Mouse (Mus musculus): ENCODE data around the gene Elovl6. TPM values are rescaled to one million over a fixed set of nuclear protein-coding genes. Genes with fewer than 3 reads are reported as not detected.

The Elovl6 gene
- polyA plus RNA-seq, 1 experiment = 40.6 TPM

DNA sequence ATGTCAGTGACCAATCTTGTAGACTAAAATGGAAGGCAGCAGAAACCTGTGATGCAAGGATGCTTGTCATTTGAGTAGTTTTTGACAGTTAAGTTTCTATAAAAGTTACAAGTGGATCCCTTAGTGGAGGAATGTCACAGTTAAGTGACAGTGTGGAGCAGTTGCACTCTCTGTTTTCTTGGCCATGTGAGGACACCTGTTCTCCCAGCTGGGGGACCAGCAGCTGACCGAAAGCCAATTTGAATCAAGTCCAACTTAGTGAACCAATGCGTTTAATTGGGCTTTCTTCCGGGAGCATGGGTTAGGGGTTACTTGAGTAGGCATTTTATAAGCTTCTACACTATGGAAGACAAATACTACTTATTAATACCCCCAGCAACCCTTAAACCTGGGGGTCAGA, 48.9 kb downstream of the Elovl6 start:
- Histone ChIP-seq H3K4me3 (replicated peaks; ENCODE audit: insufficient read depth, low read depth, low read length) (no peak overlapping the region), H3K4me1 (ENCODE audit: control insufficient read depth, insufficient read depth, low read length) (peaks cover 17% of the 10 kb centered on the region), H3K27ac (ENCODE audit: insufficient read depth, low read length) (no peak overlapping the region), H3K27me3 (ENCODE audit: control insufficient read depth, insufficient read depth, low read length) (no peaks in the 10 kb centered on the region)
- peak in 1 of 2 experiments; percentile 62 for DNase-seq
- TF ChIP-seq POLR2A (IDR thresholded peaks at IDR 0.05; ENCODE audit: borderline replicate concordance, insufficient read depth, low read length) (no peak), CTCF (IDR thresholded peaks at IDR 0.05; ENCODE audit: borderline replicate concordance, insufficient read depth, low read depth, low read length) (no peak)
- 14% methylated on average over 3 of the region's 3 CpGs for WGBS

GRCm38 (mm10) chr3:129582449-129582848, 50.3 kb downstream of the Elovl6 start:
- no peak for DNase-seq
- no peak overlapping the region for H3K27ac ChIP-seq (ENCODE audit: insufficient read depth, low read length)
- TF ChIP-seq CTCF (IDR thresholded peaks at IDR 0.05; ENCODE audit: borderline replicate concordance, insufficient read depth, low read depth, low read length) (no peak), POLR2A (IDR thresholded peaks at IDR 0.05; ENCODE audit: borderline replicate concordance, insufficient read depth, low read length) (no peak)
- WGBS = 87% methylated on average over 4 of the region's 4 CpGs
- no peak overlapping the region for H3K4me3 ChIP-seq (replicated peaks; ENCODE audit: insufficient read depth, low read depth, low read length)
- peaks cover 19% of the 10 kb centered on the region for H3K4me1 ChIP-seq (ENCODE audit: control insufficient read depth, insufficient read depth, low read length)
- H3K27me3 ChIP-seq (ENCODE audit: control insufficient read depth, insufficient read depth, low read length) = no peaks in the 10 kb centered on the region

GRCm38 (mm10) chr3:129583290-129583689, 51.1 kb downstream of the Elovl6 start:
- H3K27me3 ChIP-seq (ENCODE audit: control insufficient read depth, insufficient read depth, low read length) = no peaks in the 10 kb centered on the region
- TF ChIP-seq CTCF (IDR thresholded peaks at IDR 0.05; ENCODE audit: borderline replicate concordance, insufficient read depth, low read depth, low read length) (no peak), POLR2A (IDR thresholded peaks at IDR 0.05; ENCODE audit: borderline replicate concordance, insufficient read depth, low read length) (no peak)
- no peak overlapping the region for H3K27ac ChIP-seq (ENCODE audit: insufficient read depth, low read length)
- 84% methylated on average over 5 of the region's 5 CpGs for WGBS
- no peak for DNase-seq
- H3K4me3 ChIP-seq (replicated peaks; ENCODE audit: insufficient read depth, low read depth, low read length) = no peak overlapping the region
- H3K4me1 ChIP-seq (ENCODE audit: control insufficient read depth, insufficient read depth, low read length) = peaks cover 22% of the 10 kb centered on the region

GRCm38 (mm10) chr3:129587916-129588315, 55.8 kb downstream of the Elovl6 start:
- peaks cover 21% of the 10 kb centered on the region for H3K4me1 ChIP-seq (ENCODE audit: control insufficient read depth, insufficient read depth, low read length)
- no peak overlapping the region for H3K27ac ChIP-seq (ENCODE audit: insufficient read depth, low read length)
- H3K4me3 ChIP-seq (replicated peaks; ENCODE audit: insufficient read depth, low read depth, low read length) = no peak overlapping the region
- WGBS = 83% methylated on average over 8 of the region's 8 CpGs
- no peak for DNase-seq
- TF ChIP-seq POLR2A (IDR thresholded peaks at IDR 0.05; ENCODE audit: borderline replicate concordance, insufficient read depth, low read length) = no peak
- no peak for TF ChIP-seq CTCF (IDR thresholded peaks at IDR 0.05; ENCODE audit: borderline replicate concordance, insufficient read depth, low read depth, low read length)
- H3K27me3 ChIP-seq (ENCODE audit: control insufficient read depth, insufficient read depth, low read length) = no peaks in the 10 kb centered on the region

DNA sequence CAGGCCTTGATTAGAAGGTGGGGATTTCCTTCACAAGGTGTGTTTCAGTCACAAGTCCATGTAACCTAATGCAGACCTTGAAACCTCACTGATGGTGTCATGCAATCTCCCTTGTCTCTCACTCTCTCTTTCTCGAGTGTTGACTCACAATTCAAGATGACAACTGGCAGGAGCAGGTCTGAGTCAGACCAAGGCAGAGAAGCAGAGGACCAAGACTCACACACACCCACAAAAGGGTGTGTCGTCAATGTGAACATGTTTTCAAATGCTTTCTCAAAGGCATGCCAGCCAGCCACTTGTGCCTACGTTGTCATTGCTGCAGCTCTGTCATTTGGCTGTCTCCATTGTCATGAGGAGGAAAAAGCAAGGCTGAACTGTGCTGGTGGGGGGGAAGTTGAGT, 56.6 kb downstream of the Elovl6 start:
- Histone ChIP-seq H3K27me3 (ENCODE audit: control insufficient read depth, insufficient read depth, low read length) (no peaks in the 10 kb centered on the region), H3K27ac (ENCODE audit: insufficient read depth, low read length) (no peak overlapping the region), H3K4me1 (ENCODE audit: control insufficient read depth, insufficient read depth, low read length) (peaks cover 21% of the 10 kb centered on the region), H3K4me3 (replicated peaks; ENCODE audit: insufficient read depth, low read depth, low read length) (no peak overlapping the region)
- WGBS = 73% methylated on average over 3 of the region's 3 CpGs
- DNase-seq = no peak
- TF ChIP-seq POLR2A (IDR thresholded peaks at IDR 0.05; ENCODE audit: borderline replicate concordance, insufficient read depth, low read length) (no peak), CTCF (IDR thresholded peaks at IDR 0.05; ENCODE audit: borderline replicate concordance, insufficient read depth, low read depth, low read length) (no peak)

GRCm38 (mm10) chr3:129589705-129590104, 57.5 kb downstream of the Elovl6 start:
- no peak for TF ChIP-seq CTCF (IDR thresholded peaks at IDR 0.05; ENCODE audit: borderline replicate concordance, insufficient read depth, low read depth, low read length)
- no peak for TF ChIP-seq POLR2A (IDR thresholded peaks at IDR 0.05; ENCODE audit: borderline replicate concordance, insufficient read depth, low read length)
- Histone ChIP-seq H3K4me1 (ENCODE audit: control insufficient read depth, insufficient read depth, low read length) (peaks cover 21% of the 10 kb centered on the region), H3K4me3 (replicated peaks; ENCODE audit: insufficient read depth, low read depth, low read length) (no peak overlapping the region), H3K27me3 (ENCODE audit: control insufficient read depth, insufficient read depth, low read length) (no peaks in the 10 kb centered on the region), H3K27ac (ENCODE audit: insufficient read depth, low read length) (no peak overlapping the region)
- peak; percentile 38 to 44 for DNase-seq
- WGBS = 50% methylated on average over 10 of the region's 10 CpGs

- WGBS = 59% methylated on average over 17 of the region's 17 CpGs
- TF ChIP-seq CTCF (IDR thresholded peaks at IDR 0.05; ENCODE audit: borderline replicate concordance, insufficient read depth, low read depth, low read length) (no peak), POLR2A (IDR thresholded peaks at IDR 0.05; ENCODE audit: borderline replicate concordance, insufficient read depth, low read length) (no peak)
- H3K27ac ChIP-seq (ENCODE audit: insufficient read depth, low read length) = no peak overlapping the region
These were observed 58.5 kb downstream of the Elovl6 start for GRCm38 (mm10) chr3:129590548-129591226.

DNA sequence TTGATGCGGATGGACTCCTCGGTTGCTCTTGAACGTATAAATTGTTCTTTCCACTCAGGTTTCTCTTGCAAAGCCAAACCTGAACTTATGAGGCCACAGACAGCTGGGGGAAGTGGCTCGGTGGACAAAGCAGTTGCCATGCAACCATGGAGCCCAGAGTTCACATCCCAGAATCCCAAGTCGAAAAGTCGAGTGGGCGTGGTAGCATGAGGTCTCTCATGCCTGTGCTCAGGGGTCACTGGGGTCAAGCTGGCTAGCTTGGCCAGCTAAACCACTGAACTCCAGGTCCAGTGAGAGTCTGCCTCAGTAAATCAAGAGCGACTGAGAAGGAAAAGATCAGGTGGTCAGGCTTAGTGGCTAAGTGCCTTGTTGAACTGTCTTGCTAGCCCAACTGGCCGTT, 59.1 kb downstream of the Elovl6 start:
- Histone ChIP-seq H3K27ac (ENCODE audit: insufficient read depth, low read length) (no peak overlapping the region), H3K4me1 (ENCODE audit: control insufficient read depth, insufficient read depth, low read length) (peaks cover 21% of the 10 kb centered on the region), H3K27me3 (ENCODE audit: control insufficient read depth, insufficient read depth, low read length) (no peaks in the 10 kb centered on the region), H3K4me3 (replicated peaks; ENCODE audit: insufficient read depth, low read depth, low read length) (no peak overlapping the region)
- WGBS = 72% methylated on average over 9 of the region's 9 CpGs
- TF ChIP-seq POLR2A (IDR thresholded peaks at IDR 0.05; ENCODE audit: borderline replicate concordance, insufficient read depth, low read length) (no peak), CTCF (IDR thresholded peaks at IDR 0.05; ENCODE audit: borderline replicate concordance, insufficient read depth, low read depth, low read length) (no peak)
- no peak for DNase-seq

More at GRCm38 (mm10) chr3:129590548-129591226, 58.5 kb downstream of the Elovl6 start:
- Histone ChIP-seq H3K4me1 (ENCODE audit: control insufficient read depth, insufficient read depth, low read length) (peaks cover 21% of the 10 kb centered on the region), H3K27me3 (ENCODE audit: control insufficient read depth, insufficient read depth, low read length) (no peaks in the 10 kb centered on the region), H3K4me3 (replicated peaks; ENCODE audit: insufficient read depth, low read depth, low read length) (no peak overlapping the region)
- peak; percentile 38 to 45 for DNase-seq

All from cerebellum, adult 2 months (tissue).